Mouse (Mus musculus) lung, postnatal 0 days (tissue): ENCODE results near the gene Zdhhc8.

Experiments
- CTCF ChIP-seq: IDR thresholded peaks from 2 replicates; pipeline ENCODE4 v1.5.1; 2016; ENCODE audit warnings: antibody characterized with exemption, mild to moderate bottlenecking
- EP300 ChIP-seq: IDR thresholded peaks from 2 replicates; pipeline ENCODE4 v1.6.1; 2016; ENCODE audit warnings: antibody characterized with exemption, mild to moderate bottlenecking, control low read depth

DNA sequence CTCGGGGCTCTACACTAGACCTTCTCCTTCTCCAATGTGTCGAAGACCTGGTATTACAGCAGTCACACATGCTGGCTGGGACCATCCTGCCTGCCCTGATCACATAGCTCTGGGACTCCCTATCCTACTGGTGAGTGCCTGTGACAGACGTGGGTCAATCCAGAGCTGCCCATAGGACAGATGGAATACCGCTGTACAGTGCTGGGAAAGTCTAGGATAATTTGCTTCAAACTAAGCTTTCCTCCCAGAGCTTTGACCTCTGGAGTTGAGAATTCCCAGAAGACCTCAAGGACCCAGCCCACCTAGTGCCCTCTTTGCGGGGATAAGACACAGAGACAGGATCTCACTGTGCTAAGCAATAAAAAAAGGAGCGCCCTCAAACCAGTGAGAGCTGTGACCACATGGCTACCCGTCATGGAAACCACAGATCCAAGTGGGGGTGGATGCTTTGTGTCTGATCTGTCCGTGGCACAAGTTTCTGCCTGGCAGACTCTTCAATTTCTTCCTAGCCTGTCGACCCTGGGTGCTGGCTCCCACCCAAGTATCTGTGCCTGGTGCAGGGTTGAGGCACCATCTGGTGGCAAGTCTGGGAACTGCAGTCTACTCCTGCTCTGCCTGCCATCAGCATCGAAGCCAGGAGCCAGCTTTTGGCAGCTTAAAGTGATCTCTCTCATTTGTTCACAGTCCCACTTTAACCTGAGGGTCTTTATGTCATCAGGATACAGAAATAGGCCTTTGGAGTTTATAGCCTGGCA lies 23.3 kb downstream of the Zdhhc8 start:
- peak; percentile 98 for TF ChIP-seq CTCF
- TF ChIP-seq EP300, result no peak
